Mouse (Mus musculus) thymus, adult 2 months (tissue): ENCODE results near the gene Sipa1l1. TPM values are rescaled to one million over a fixed set of nuclear protein-coding genes. Genes with fewer than 3 reads are reported as not detected.

ENCODE experiments used
- DNase-seq: peaks from one replicate; pipeline ENCODE4 v3.0.0; 2021
- H3K27ac ChIP-seq: fragments of 200-500 bp; 2 replicates; pipeline ENCODE4 v1.5.1; 2012; ENCODE audit warnings: low read length, control low read depth; ENCODE audit not compliant: control insufficient read depth, insufficient read depth
- H3K27me3 ChIP-seq: fragments of 200-500 bp; 2 replicates; pipeline ENCODE4 v1.6.1; 2012; ENCODE audit warnings: mild to moderate bottlenecking, low read length, moderate library complexity, mixed read lengths; ENCODE audit not compliant: control insufficient read depth, insufficient read depth
- H3K36me3 ChIP-seq: fragments of 200-500 bp; 2 replicates; pipeline ENCODE4 v1.6.1; 2012; ENCODE audit warnings: mild to moderate bottlenecking, low read length, moderate library complexity; ENCODE audit not compliant: control insufficient read depth, insufficient read depth
- H3K4me1 ChIP-seq: fragments of 200-500 bp; replicated peaks from 2 replicates; pipeline ENCODE4 v1.6.1; 2012; ENCODE audit warnings: low read length; ENCODE audit not compliant: control insufficient read depth, insufficient read depth
- H3K4me3 ChIP-seq: fragments of 200-500 bp; 2 replicates; pipeline ENCODE4 v1.5.1; 2012; ENCODE audit warnings: mild to moderate bottlenecking, low read length, control low read depth, moderate library complexity; ENCODE audit not compliant: control insufficient read depth, insufficient read depth
- CTCF ChIP-seq: fragments of 200-500 bp; IDR thresholded peaks from 2 replicates; pipeline ENCODE4 v1.5.1; 2012; ENCODE audit warnings: mild to moderate bottlenecking, control low read depth, low read length, moderate library complexity, borderline replicate concordance; ENCODE audit not compliant: control insufficient read depth, poor library complexity, insufficient read depth; ENCODE audit errors: extremely low read depth
- POLR2A ChIP-seq: fragments of 200-500 bp; IDR thresholded peaks from 2 replicates; pipeline ENCODE4 v1.6.1; 2012; ENCODE audit warnings: mild to moderate bottlenecking, low read length, control low read depth, moderate library complexity; ENCODE audit not compliant: control insufficient read depth, poor library complexity, insufficient read depth; ENCODE audit errors: extremely low read depth
- WGBS: fragments of 180-500 bp; shearing (Covaris S2); methylation state at CpG from one replicate; pipeline ENCODE4 v1.1.7; 2018; 5-methylcytosine and 5-hydroxymethylcytosine counted together
- polyA plus RNA-seq: library from polyadenylated mRNA; depleted of rRNA; stranded (reverse); fragments of >200 nt; gene quantifications from 2 replicates; pipeline ENCODE4 v1.2.3, GENCODE M21; 2012

Sipa1l1 gene
- polyA plus RNA-seq, 1 experiment = 43.7 TPM

DNA sequence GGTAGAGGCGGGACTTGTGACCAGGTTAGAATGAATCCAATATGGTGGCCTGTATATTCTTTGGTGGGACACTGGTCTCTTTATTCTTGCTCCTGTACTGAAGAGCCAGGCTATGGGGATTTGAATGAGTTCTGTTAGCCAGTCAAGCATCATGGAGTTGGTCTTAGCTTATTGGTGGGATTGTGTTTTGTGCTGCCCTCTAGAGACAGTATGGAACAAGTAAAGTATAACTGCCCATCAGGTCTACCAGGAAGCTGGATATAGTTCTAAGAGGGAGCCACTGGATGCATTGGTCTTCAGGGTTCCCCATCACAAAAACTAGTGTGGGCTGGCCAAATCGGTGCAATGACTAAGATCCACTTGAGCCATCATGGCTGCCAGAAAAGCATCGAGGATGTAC is 9.7 kb upstream of the Sipa1l1 start:
- DNase-seq = no peak
- peaks cover 10% of the 10 kb centered on the region for H3K4me1 ChIP-seq
- no peak overlapping the region for H3K27ac ChIP-seq
- no peak overlapping the region for H3K4me3 ChIP-seq
- TF ChIP-seq POLR2A = no peak
- WGBS = 97% methylated on average over 3 of the region's 3 CpGs
- no peaks in the 10 kb centered on the region for H3K27me3 ChIP-seq
- H3K36me3 ChIP-seq = no peaks in the 10 kb centered on the region

DNA sequence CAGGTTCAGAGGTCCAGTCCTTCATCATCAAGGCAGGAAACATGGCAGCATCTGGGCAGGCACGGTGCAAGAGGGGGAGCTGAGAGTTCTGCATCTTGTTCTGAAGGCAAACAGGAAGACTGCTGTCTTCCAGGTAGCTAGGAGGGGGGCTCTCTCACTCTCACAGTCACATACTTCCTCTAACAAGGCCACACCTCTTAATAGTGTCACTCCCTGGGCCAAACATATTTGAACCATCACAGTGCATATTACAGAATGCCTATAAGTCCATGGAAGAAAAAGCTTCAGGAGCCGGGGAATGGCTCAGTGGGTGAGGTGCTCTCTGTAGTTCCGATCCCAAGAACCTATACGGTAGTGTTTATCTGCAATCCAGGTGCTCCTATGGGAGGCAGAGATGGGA is 3.5 kb upstream of the Sipa1l1 start:
- Histone ChIP-seq H3K36me3 (no peaks in the 10 kb centered on the region), H3K27ac (peak overlapping the region; percentile 72), H3K4me1 (peaks cover 25% of the 10 kb centered on the region), H3K27me3 (no peaks in the 10 kb centered on the region), H3K4me3 (no peak overlapping the region)
- 65% methylated on average over 4 of the region's 4 CpGs for WGBS
- TF ChIP-seq CTCF = no peak
- TF ChIP-seq POLR2A = no peak
- DNase-seq = no peak

DNA sequence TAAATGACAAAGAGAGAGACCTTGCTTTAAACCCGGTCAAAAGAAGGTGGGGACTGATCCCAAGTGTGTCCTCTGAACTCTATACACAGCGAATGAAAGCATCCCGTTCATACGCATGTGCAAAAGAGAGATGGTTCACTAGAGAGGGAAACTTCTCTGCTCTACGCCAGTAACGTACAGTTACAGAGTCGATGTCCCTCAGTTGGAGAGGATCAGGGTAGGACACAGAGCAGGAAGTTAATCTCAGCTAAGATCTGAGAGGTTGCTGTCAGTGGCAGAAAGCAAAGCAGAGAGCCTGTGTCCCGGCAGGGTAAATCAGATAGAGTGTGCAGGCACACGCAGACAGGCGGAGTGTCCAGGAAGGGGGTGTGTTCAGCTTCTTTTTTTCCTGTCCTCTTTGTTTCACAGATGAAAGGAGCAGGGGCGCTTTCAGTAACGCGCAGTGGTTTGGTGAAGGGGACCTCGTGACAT is 3.0 kb upstream of the Sipa1l1 start:
- peak; percentile 62 for DNase-seq
- 5% methylated on average over 14 of the region's 14 CpGs for WGBS
- Histone ChIP-seq H3K27me3 (no peaks in the 10 kb centered on the region), H3K27ac (peak overlapping the region; percentile 72), H3K36me3 (no peaks in the 10 kb centered on the region), H3K4me1 (peaks cover 25% of the 10 kb centered on the region), H3K4me3 (no peak overlapping the region)
- TF ChIP-seq CTCF (no peak), POLR2A (no peak)

DNA sequence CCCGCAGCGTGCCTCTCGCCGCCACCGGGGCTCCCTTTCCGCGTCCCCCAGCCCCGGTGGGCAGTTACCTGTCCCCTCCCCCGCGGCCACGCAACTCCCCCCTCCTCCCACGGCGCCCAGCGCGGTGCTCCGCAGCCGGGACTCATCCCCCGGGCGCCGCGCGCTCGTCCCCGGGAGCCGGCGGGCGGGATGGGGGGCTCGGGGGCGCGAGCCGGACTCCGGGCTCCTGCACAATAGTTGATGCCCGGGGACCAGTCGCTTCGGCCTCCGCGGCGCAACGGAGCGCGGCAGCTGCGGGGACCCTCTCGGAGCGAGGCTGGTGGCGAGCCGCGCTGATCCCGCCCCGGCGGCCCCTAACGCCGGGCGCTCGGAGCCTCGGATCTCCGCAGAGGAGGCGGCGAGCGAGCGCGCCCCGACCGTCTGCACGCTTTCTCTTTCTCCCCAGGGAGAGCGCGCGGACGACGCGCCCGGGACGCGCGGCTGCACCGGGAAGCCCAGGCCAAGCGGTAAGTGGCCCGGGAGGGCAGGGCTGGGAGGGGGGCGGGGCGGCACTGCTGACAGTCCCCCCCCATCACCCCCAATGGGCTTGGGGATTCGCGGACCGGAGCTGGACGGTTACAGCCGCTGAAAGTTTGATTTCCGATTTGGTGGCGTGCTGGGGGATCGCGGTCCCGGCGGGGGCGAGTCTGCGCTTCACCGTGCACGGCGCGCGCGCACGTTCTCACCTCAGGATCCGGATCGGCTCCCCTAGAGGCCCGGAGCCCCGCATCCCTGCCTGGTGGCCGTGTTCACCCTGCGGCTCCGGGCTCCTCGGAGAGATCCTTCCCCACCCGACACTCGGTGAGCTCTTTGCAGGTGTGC is 681 bp downstream of the Sipa1l1 start:
- H3K36me3 ChIP-seq = no peaks in the 10 kb centered on the region
- peak; percentile 77 for DNase-seq
- H3K27me3 ChIP-seq = no peaks in the 10 kb centered on the region
- H3K4me3 ChIP-seq = peak overlapping the region; percentile 94
- TF ChIP-seq POLR2A = peak; percentile 20; the same call in 1 of the 2 replicates
- 0 out of 2 replicates have a peak, but pooled peaks have one; percentile 34 for TF ChIP-seq CTCF
- peaks cover 40% of the 10 kb centered on the region for H3K4me1 ChIP-seq
- H3K27ac ChIP-seq = peak overlapping the region; percentile 21; the same call in 1 of the 2 replicates
- WGBS = under 1% methylated on average over 109 of the region's 109 CpGs

DNA sequence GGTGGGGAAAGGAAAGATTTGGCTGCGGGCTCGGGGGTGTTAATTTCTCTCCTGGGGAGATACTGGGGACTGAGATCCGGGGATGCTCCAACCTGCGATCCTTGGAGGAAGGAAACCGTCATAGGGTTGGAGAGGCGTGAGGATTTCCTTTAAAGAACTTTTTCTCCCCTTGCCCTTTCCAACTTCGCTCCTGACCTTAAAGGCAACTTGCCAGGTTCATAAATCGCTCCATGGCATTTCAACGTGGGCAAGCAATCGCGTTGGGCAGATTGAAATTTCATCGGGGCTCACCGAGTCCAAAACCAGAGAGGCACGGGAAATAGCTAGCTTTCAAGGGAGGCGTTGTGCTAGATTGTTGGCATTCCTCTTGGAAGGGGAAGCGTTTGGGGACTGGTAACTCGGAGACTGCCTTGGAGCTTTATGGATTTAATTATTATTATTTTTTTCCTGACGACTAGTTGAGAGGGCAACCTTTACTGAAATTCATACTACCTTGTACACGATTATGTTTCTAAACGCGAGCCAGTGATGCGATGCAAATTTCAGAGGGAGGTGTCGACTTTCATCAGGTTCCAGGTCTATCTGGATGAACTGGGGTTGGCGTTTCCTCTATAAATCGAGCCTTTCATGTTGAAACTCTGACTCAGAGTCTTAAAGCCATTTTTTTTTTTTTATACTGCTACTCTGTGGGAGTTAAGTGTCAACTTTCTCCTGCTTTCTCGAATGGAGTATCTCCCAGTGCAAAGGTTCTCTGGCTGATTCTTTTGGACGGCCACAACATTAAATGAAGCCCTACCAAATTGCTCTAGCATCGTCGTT is 1.6 kb downstream of the Sipa1l1 start:
- peaks cover 34% of the 10 kb centered on the region for H3K4me1 ChIP-seq
- no peaks in the 10 kb centered on the region for H3K36me3 ChIP-seq
- no peaks in the 10 kb centered on the region for H3K27me3 ChIP-seq
- DNase-seq = no peak
- TF ChIP-seq POLR2A (no peak), CTCF (no peak)
- WGBS = 8% methylated on average over 29 of the region's 29 CpGs
- H3K4me3 ChIP-seq = peak overlapping the region; percentile 94
- H3K27ac ChIP-seq = peak overlapping the region; percentile 5; the same call in 1 of the 2 replicates

DNA sequence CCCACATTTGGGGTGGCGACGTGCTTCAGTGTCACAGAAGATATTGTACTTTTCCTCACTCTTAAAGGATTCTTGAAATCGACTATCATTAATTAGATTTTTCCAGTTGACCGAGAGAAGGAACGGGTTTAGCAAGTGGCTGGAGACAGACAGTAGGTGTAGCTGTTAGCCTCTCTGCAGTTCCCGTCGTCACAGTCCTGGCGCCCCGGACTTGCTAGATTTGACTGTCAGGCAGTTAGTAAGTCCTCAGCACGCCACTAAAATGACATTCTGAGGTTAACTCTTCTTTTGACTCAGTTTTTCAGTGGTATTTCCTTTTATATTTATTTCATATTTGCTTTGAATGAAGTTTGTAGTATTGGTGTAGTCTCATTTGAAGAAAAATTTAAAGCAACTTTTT is 2.5 kb downstream of the Sipa1l1 start:
- TF ChIP-seq CTCF (no peak), POLR2A (no peak)
- no peaks in the 10 kb centered on the region for H3K36me3 ChIP-seq
- no peaks in the 10 kb centered on the region for H3K27me3 ChIP-seq
- peaks cover 33% of the 10 kb centered on the region for H3K4me1 ChIP-seq
- no peak for DNase-seq
- H3K27ac ChIP-seq = no peak overlapping the region
- no peak overlapping the region for H3K4me3 ChIP-seq
- 54% methylated on average over 10 of the region's 10 CpGs for WGBS
